Mouse (Mus musculus) monocyte, adult 5-6 weeks (primary cell): ENCODE measurements around the gene Ppm1j. TPM values are rescaled to one million over a fixed set of nuclear protein-coding genes. Genes with fewer than 3 reads are reported as not detected.

ENCODE experiments used
- ATAC-seq: fragments of 153-309, 156-312 bp; replicated peaks from 2 replicates; pipeline ENCODE4 v1.8.0; 2017; ENCODE audit warnings: mild to moderate bottlenecking; ENCODE audit not compliant: low TSS enrichment, insufficient number of reproducible peaks, severe bottlenecking, poor library complexity, low FRiP score
- total RNA-seq: library from RNA; stranded (forward); fragments of 200-1000, 200-491, 200-594 nt; gene quantifications from 3 replicates; pipeline ENCODE4 v1.2.3, GENCODE M21; 2017

Gene Ppm1j
- total RNA-seq, 1 experiment from 2014 or later, result 29.4 TPM

GRCm38 (mm10) chr3:104781471-104781903 lies 631 bp downstream of the Ppm1j start, which contains the start of gene Fam19a3:
Fam19a3 (minus strand) TSS chr3:104781840.
- no peak for ATAC-seq

GRCm38 (mm10) chr3:104782061-104782681 lies 1.3 kb downstream of the Ppm1j start:
- ATAC-seq, result no peak

GRCm38 (mm10) chr3:104783971-104784500 lies 3.2 kb downstream of the Ppm1j start:
- no peak for ATAC-seq

- no peak for ATAC-seq
Measured at GRCm38 (mm10) chr3:104785284-104785683, 4.4 kb downstream of the Ppm1j start.

GRCm38 (mm10) chr3:104788075-104788474 lies 7.2 kb downstream of the Ppm1j start, which contains the start of gene Rhoc:
Rhoc (plus strand) TSS chr3:104788375.
- ATAC-seq, result no peak

- ATAC-seq, result no peak
Measured at GRCm38 (mm10) chr3:104788561-104789311, 7.9 kb downstream of the Ppm1j start.

- no peak for ATAC-seq
Measured at GRCm38 (mm10) chr3:104789312-104789605, 8.4 kb downstream of the Ppm1j start.

- no peak for ATAC-seq
Measured at GRCm38 (mm10) chr3:104789822-104790221, 9.0 kb downstream of the Ppm1j start.

GRCm38 (mm10) chr3:104790401-104790937 lies 9.6 kb downstream of the Ppm1j start:
- no peak for ATAC-seq

- ATAC-seq, result no peak
Measured at GRCm38 (mm10) chr3:104791017-104791416, 10.2 kb downstream of the Ppm1j start.

GRCm38 (mm10) chr3:104791671-104792070 lies 10.8 kb downstream of the Ppm1j start:
- ATAC-seq, result no peak

- no peak for ATAC-seq
Measured at GRCm38 (mm10) chr3:104792360-104793270, 11.8 kb downstream of the Ppm1j start.

GRCm38 (mm10) chr3:104793871-104794828 lies 13.3 kb downstream of the Ppm1j start:
- peak; percentile 38; the same call in 1 of the 2 replicates for ATAC-seq

- no peak for ATAC-seq
Measured at GRCm38 (mm10) chr3:104794953-104795470, 14.2 kb downstream of the Ppm1j start.

- no peak for ATAC-seq
Measured at GRCm38 (mm10) chr3:104795661-104796340, 14.9 kb downstream of the Ppm1j start.

GRCm38 (mm10) chr3:104796430-104797082 lies 15.7 kb downstream of the Ppm1j start:
- no peak for ATAC-seq
